Mouse (Mus musculus): ENCODE data around the gene Gls.

Gls gene

GRCm38 (mm10) chr1:52248899-52249556, 16.0 kb upstream of the Gls start:
- DNase-seq (ENCODE audit: low read depth, low spot score) = no peak

GRCm38 (mm10) chr1:52242270-52242669, 9.2 kb upstream of the Gls start:
- DNase-seq (ENCODE audit: low read depth, low spot score) = no peak

GRCm38 (mm10) chr1:52232766-52233140, 279 bp downstream of the Gls start:
- no peak for DNase-seq (ENCODE audit: low read depth, low spot score)

GRCm38 (mm10) chr1:52231939-52232765, 880 bp downstream of the Gls start:
- DNase-seq (ENCODE audit: low read depth, low spot score) = peak; percentile 63

GRCm38 (mm10) chr1:52230404-52230803, 2.6 kb downstream of the Gls start:
- DNase-seq (ENCODE audit: low read depth, low spot score) = no peak

GRCm38 (mm10) chr1:52228178-52228577, 4.9 kb downstream of the Gls start:
- DNase-seq (ENCODE audit: low read depth, low spot score) = peak; percentile 24

GRCm38 (mm10) chr1:52226416-52226815, 6.6 kb downstream of the Gls start:
- no peak for DNase-seq (ENCODE audit: low read depth, low spot score)

GRCm38 (mm10) chr1:52216766-52217165, 16.3 kb downstream of the Gls start:
- peak; percentile 49 for DNase-seq (ENCODE audit: low read depth, low spot score)

- no peak for DNase-seq (ENCODE audit: low read depth, low spot score)
Measured at GRCm38 (mm10) chr1:52182992-52183391, 50.0 kb downstream of the Gls start.

- no peak for DNase-seq (ENCODE audit: low read depth, low spot score)
Measured at GRCm38 (mm10) chr1:52181994-52182393, 51.0 kb downstream of the Gls start.

GRCm38 (mm10) chr1:52179939-52180568, 53.0 kb downstream of the Gls start:
- no peak for DNase-seq (ENCODE audit: low read depth, low spot score)

GRCm38 (mm10) chr1:52176999-52177398, 56.0 kb downstream of the Gls start:
- DNase-seq (ENCODE audit: low read depth, low spot score) = no peak

GRCm38 (mm10) chr1:52175983-52176382, 57.0 kb downstream of the Gls start:
- DNase-seq (ENCODE audit: low read depth, low spot score) = peak; percentile 34

- DNase-seq (ENCODE audit: low read depth, low spot score) = no peak
Measured at GRCm38 (mm10) chr1:52175321-52175720, 57.7 kb downstream of the Gls start.

- no peak for DNase-seq (ENCODE audit: low read depth, low spot score)
Measured at GRCm38 (mm10) chr1:52171271-52171670, 61.8 kb downstream of the Gls start.

- DNase-seq (ENCODE audit: low read depth, low spot score) = no peak
Measured at GRCm38 (mm10) chr1:52170747-52171146, 62.3 kb downstream of the Gls start.

GRCm38 (mm10) chr1:52170057-52170456, 63.0 kb downstream of the Gls start:
- peak; percentile 52 for DNase-seq (ENCODE audit: low read depth, low spot score)

- DNase-seq (ENCODE audit: low read depth, low spot score) = no peak
Measured at GRCm38 (mm10) chr1:52166652-52167220, 66.3 kb downstream of the Gls start.

- DNase-seq (ENCODE audit: low read depth, low spot score) = no peak
Measured at GRCm38 (mm10) chr1:52163707-52164457, 69.2 kb downstream of the Gls start.

- no peak for DNase-seq (ENCODE audit: low read depth, low spot score)
Measured at GRCm38 (mm10) chr1:52161151-52161550, 71.9 kb downstream of the Gls start.

Data from 3T3-L1 (cell line).